Mouse (Mus musculus) heart, embryonic 11.5 days (tissue): ENCODE measurements around the gene Il1r2. TPM values are rescaled to one million over a fixed set of nuclear protein-coding genes. Genes with fewer than 3 reads are reported as not detected.

Experiments used
- ATAC-seq: fragments of 200-750 bp; cut with Nextera tagmentation; replicated peaks from 2 replicates; pipeline ENCODE4 v1.8.0; 2017; ENCODE audit warnings: moderate library complexity; ENCODE audit not compliant: insufficient number of reproducible peaks, low FRiP score, low TSS enrichment
- H3K27ac ChIP-seq: fragments of 300-500 bp; sonication (generic); 2 replicates; pipeline ENCODE4 v1.5.1; 2014; ENCODE audit warnings: mild to moderate bottlenecking, low read depth, low read length
- H3K27me3 ChIP-seq: fragments of 300-500 bp; sonication (generic); 2 replicates; pipeline ENCODE4 v1.6.1; 2014; ENCODE audit warnings: mild to moderate bottlenecking, low read length, mixed read lengths; ENCODE audit not compliant: control insufficient read depth, insufficient read depth
- H3K36me3 ChIP-seq: fragments of 300-500 bp; sonication (generic); 2 replicates; pipeline ENCODE4 v1.6.1; 2014; ENCODE audit warnings: mild to moderate bottlenecking, low read length, moderate library complexity, mixed read lengths; ENCODE audit not compliant: control insufficient read depth, insufficient read depth
- H3K4me1 ChIP-seq: fragments of 300-500 bp; sonication (generic); 2 replicates; pipeline ENCODE4 v1.6.1; 2014; ENCODE audit warnings: low read length; ENCODE audit not compliant: control insufficient read depth, insufficient read depth
- H3K4me2 ChIP-seq: fragments of 300-500 bp; sonication (generic); 2 replicates; pipeline ENCODE4 v1.6.1; 2014; ENCODE audit warnings: mild to moderate bottlenecking, moderate library complexity
- H3K4me3 ChIP-seq: fragments of 300-500 bp; sonication (generic); 2 replicates; pipeline ENCODE4 v1.5.1; 2014; ENCODE audit warnings: low read depth, low read length
- H3K9ac ChIP-seq: fragments of 300-500 bp; sonication (generic); 2 replicates; pipeline ENCODE4 v1.6.1; 2014; ENCODE audit warnings: mild to moderate bottlenecking, low read depth, low read length, moderate library complexity
- H3K9me3 ChIP-seq: fragments of 300-500 bp; sonication (generic); replicated peaks from 2 replicates; pipeline ENCODE4 v1.6.1; 2016; ENCODE audit warnings: low read length; ENCODE audit not compliant: control insufficient read depth
- WGBS: fragments of 180-500 bp; shearing (Covaris S2); extraction: QIAGEN DNeasy Blood & Tissue Kit; methylation state at CpG from one replicate; pipeline ENCODE4 v1.1.7; 2014; ENCODE audit not compliant: insufficient replicate concordance; 5-methylcytosine and 5-hydroxymethylcytosine counted together
- polyA plus RNA-seq: library from polyadenylated mRNA; unstranded; fragments of >200 nt; fragmentation: Nextera tagmentation; extraction: Ambion mirVana; gene quantifications from 2 replicates; pipeline ENCODE4 v1.2.1, GENCODE M21; 2014

The Il1r2 gene
- polyA plus RNA-seq, 1 experiment from 2014 or later, result 0.14 TPM

GRCm38 (mm10) chr1:40055051-40055450 lies 18.8 kb upstream of the Il1r2 start:
- Histone ChIP-seq H3K4me1 (no peaks in the 10 kb centered on the region), H3K4me2 (no peak overlapping the region), H3K27ac (no peak overlapping the region), H3K36me3 (no peaks in the 10 kb centered on the region), H3K4me3 (no peak overlapping the region), H3K9me3 (no peaks in the 10 kb centered on the region), H3K9ac (no peak overlapping the region), H3K27me3 (no peaks in the 10 kb centered on the region)
- no peak for ATAC-seq
- WGBS, result 77% methylated on average over 7 of the region's 7 CpGs

GRCm38 (mm10) chr1:40055963-40056362 lies 17.9 kb upstream of the Il1r2 start:
- no peak overlapping the region for H3K9ac ChIP-seq

GRCm38 (mm10) chr1:40057351-40057750 lies 16.5 kb upstream of the Il1r2 start:
- H3K36me3 ChIP-seq, result no peaks in the 10 kb centered on the region
- H3K9me3 ChIP-seq, result no peaks in the 10 kb centered on the region
- H3K4me2 ChIP-seq, result no peak overlapping the region
- no peak overlapping the region for H3K27ac ChIP-seq
- H3K4me3 ChIP-seq, result no peak overlapping the region
- no peak for ATAC-seq
- no peaks in the 10 kb centered on the region for H3K27me3 ChIP-seq
- 54% methylated on average over 5 of the region's 5 CpGs for WGBS
- no peaks in the 10 kb centered on the region; the same call in 1 of the 2 replicates for H3K4me1 ChIP-seq
- H3K9ac ChIP-seq, result no peak overlapping the region

More at GRCm38 (mm10) chr1:40055963-40056362, 17.9 kb upstream of the Il1r2 start:
- Histone ChIP-seq H3K9me3 (no peaks in the 10 kb centered on the region), H3K4me3 (no peak overlapping the region), H3K27me3 (no peaks in the 10 kb centered on the region), H3K36me3 (no peaks in the 10 kb centered on the region), H3K4me2 (no peak overlapping the region), H3K27ac (no peak overlapping the region), H3K4me1 (no peaks in the 10 kb centered on the region)
- ATAC-seq, result no peak
- 84% methylated on average over 5 of the region's 5 CpGs for WGBS

- Histone ChIP-seq H3K36me3 (no peaks in the 10 kb centered on the region), H3K9me3 (no peaks in the 10 kb centered on the region), H3K4me3 (no peak overlapping the region), H3K27me3 (no peaks in the 10 kb centered on the region), H3K4me2 (no peak overlapping the region), H3K27ac (no peak overlapping the region), H3K4me1 (no peaks in the 10 kb centered on the region; the same call in 1 of the 2 replicates), H3K9ac (no peak overlapping the region)
- WGBS, result 58% methylated on average over 11 of the region's 11 CpGs
- ATAC-seq, result 0 out of 2 replicates have a peak, but pooled peaks have one; percentile 17
These were observed 15.9 kb upstream of the Il1r2 start for GRCm38 (mm10) chr1:40058013-40058412.

- Histone ChIP-seq H3K4me1 (no peaks in the 10 kb centered on the region; the same call in 1 of the 2 replicates), H3K27me3 (no peaks in the 10 kb centered on the region), H3K4me2 (no peak overlapping the region), H3K27ac (no peak overlapping the region), H3K36me3 (no peaks in the 10 kb centered on the region), H3K9ac (no peak overlapping the region), H3K9me3 (no peaks in the 10 kb centered on the region), H3K4me3 (no peak overlapping the region)
- ATAC-seq, result no peak
- WGBS, result 89% methylated on average over 4 of the region's 4 CpGs
These were observed 14.6 kb upstream of the Il1r2 start for GRCm38 (mm10) chr1:40059122-40059774.

- Histone ChIP-seq H3K36me3 (no peaks in the 10 kb centered on the region), H3K27me3 (no peaks in the 10 kb centered on the region), H3K9ac (no peak overlapping the region), H3K4me1 (no peaks in the 10 kb centered on the region; the same call in 1 of the 2 replicates), H3K4me2 (no peak overlapping the region), H3K4me3 (no peak overlapping the region), H3K27ac (no peak overlapping the region), H3K9me3 (no peaks in the 10 kb centered on the region)
- WGBS, result 77% methylated on average over 9 of the region's 9 CpGs
- ATAC-seq, result no peak
These were observed 12.5 kb upstream of the Il1r2 start for GRCm38 (mm10) chr1:40061359-40061758.

- ATAC-seq, result no peak
- H3K9me3 ChIP-seq, result no peaks in the 10 kb centered on the region
- WGBS, result 61% methylated on average over 4 of the region's 4 CpGs
- H3K27me3 ChIP-seq, result no peaks in the 10 kb centered on the region
- no peak overlapping the region for H3K9ac ChIP-seq
- H3K4me1 ChIP-seq, result no peaks in the 10 kb centered on the region; the same call in 1 of the 2 replicates
- no peaks in the 10 kb centered on the region for H3K36me3 ChIP-seq
- no peak overlapping the region for H3K4me2 ChIP-seq
- H3K4me3 ChIP-seq, result no peak overlapping the region
- no peak overlapping the region for H3K27ac ChIP-seq
These were observed 10.5 kb upstream of the Il1r2 start for GRCm38 (mm10) chr1:40063409-40063808.

GRCm38 (mm10) chr1:40064508-40064907 lies 9.4 kb upstream of the Il1r2 start:
- no peaks in the 10 kb centered on the region for H3K9me3 ChIP-seq
- H3K4me2 ChIP-seq, result no peak overlapping the region
- WGBS, result 86% methylated on average over 8 of the region's 8 CpGs
- no peaks in the 10 kb centered on the region for H3K27me3 ChIP-seq
- no peak overlapping the region for H3K9ac ChIP-seq
- no peak overlapping the region for H3K27ac ChIP-seq
- H3K4me1 ChIP-seq, result no peaks in the 10 kb centered on the region; the same call in 1 of the 2 replicates
- H3K4me3 ChIP-seq, result no peak overlapping the region
- no peak for ATAC-seq
- H3K36me3 ChIP-seq, result no peaks in the 10 kb centered on the region

GRCm38 (mm10) chr1:40072558-40072957 lies 1.3 kb upstream of the Il1r2 start:
- ATAC-seq, result no peak
- whole genome bisulfite sequencing, result 84% methylated on average over 4 of the region's 4 CpGs
- Histone ChIP-seq H3K4me3 (no peak overlapping the region), H3K4me1 (no peaks in the 10 kb centered on the region), H3K4me2 (no peak overlapping the region), H3K9ac (no peak overlapping the region), H3K9me3 (no peaks in the 10 kb centered on the region), H3K27me3 (no peaks in the 10 kb centered on the region), H3K27ac (no peak overlapping the region), H3K36me3 (no peaks in the 10 kb centered on the region)
